Mouse (Mus musculus) heart, adult 8-10 months (tissue): ENCODE data around the gene Stox2. TPM values are rescaled to one million over a fixed set of nuclear protein-coding genes. Genes with fewer than 3 reads are reported as not detected.
A peak's percentile ranks its signal among the peaks of the same experiment; 100 is the strongest.
"Not testable (repeated sequence)": the region's sequence is repeated elsewhere in the genome, so short reads cannot be mapped to it uniquely, and the experiment has no call there.

Source experiments
- DNase-seq: peaks from one replicate; pipeline ENCODE4 v3.0.0; 2022; ENCODE audit warnings: low spot score
- total RNA-seq, 4 experiments: library from RNA; stranded (reverse); gene quantifications; 2 replicates each; pipeline ENCODE4 v1.2.4; 2022

The Stox2 gene
- total RNA-seq: 10 to 100 TPM in 2 of 4 experiments, 1 to 10 TPM in 2; 8.4 to 10.6 (median 10.0) TPM

- no peak for DNase-seq
Measured at GRCm38 (mm10) chr8:47446312-47447046, at the start of gene Stox2. Stox2 (minus strand) TSS chr8:47446362.

DNA sequence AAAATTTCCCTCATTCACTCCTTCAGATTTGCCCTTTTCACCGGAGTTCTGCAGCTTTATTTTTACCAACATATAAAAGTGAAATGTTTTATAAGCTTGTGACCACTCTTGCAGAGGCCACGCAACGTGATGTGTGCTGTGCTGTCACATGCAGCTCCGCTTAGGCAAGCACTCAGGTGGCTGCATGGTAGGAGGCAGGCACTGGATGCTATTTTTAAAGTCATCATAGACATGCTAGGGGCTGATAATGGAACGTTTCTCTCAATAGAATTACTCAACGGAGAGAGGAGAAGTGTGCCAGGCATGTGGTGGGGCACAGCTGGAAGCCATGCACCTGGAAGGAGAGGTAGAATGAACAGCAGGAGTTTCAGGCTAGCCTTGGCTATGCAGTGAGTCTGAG lies 49.3 kb upstream of the Stox2 start:
- no peak for DNase-seq

- no peak for DNase-seq
Measured at GRCm38 (mm10) chr8:47494602-47495153, 48.5 kb upstream of the Stox2 start.

GRCm38 (mm10) chr8:47493106-47493505 lies 46.9 kb upstream of the Stox2 start:
- no peak for DNase-seq

DNA sequence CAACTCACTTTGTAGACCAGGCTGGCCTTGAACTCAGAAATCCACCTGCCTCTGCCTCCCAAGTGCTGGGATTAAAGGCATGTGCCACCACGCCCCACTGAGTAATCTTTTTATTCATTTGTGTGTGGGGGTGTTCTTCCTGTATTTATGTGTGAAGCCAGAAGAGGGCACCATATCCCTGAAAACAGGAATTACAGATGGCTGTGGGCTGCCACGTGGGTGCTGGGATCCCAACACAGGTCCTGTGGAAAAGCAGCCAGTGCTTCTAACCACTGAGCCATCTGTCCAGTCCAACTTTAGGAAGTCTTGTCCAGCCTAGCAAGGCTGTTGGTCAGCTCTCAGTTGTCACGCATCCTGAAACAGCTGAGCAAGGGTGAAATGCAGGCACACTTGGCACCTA lies 41.1 kb upstream of the Stox2 start:
- no peak for DNase-seq

GRCm38 (mm10) chr8:47482354-47483071 lies 36.4 kb upstream of the Stox2 start:
- no peak for DNase-seq

DNA sequence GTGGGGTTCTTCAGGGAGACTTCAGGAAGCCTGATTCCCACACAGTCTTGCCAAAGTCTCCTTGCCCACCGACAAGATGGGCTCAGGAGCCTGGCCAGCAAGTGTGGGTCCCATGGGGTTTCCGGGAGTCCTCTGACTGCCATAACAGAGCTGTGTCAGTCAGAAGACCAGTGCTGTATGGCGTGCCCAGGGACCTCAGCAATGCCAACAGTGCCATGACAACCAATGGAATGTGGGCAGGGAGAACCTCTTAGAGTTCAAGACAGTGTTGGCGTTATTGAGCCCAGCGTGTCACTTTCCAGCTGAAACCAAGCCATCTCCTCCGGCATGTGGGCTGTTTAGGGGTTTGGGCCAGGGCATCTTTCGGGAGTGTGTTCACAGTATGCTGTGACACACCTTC lies 33.9 kb upstream of the Stox2 start:
- no peak for DNase-seq

DNA sequence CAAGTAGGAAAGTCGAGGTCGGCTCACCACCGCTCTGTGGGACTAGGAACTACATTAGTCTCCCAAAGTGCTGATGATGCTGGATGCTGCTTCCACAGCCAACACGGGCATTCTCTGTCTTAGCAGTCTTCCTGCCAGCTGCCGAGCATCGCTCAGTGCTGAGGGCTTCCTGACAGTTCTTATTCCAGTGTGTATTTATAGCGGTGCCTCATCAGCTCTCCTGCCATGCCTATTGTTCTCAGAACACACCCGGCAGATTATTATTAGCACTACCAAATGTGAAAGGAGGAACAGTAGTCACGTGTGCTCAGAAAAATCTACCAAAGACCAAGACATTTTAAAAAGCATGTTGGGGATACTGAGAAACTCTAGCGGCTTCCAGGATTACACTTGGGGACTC lies 15.5 kb upstream of the Stox2 start:
- peak; percentile 73 for DNase-seq

GRCm38 (mm10) chr8:47459216-47459749 lies 13.1 kb upstream of the Stox2 start:
- DNase-seq: no peak

DNA sequence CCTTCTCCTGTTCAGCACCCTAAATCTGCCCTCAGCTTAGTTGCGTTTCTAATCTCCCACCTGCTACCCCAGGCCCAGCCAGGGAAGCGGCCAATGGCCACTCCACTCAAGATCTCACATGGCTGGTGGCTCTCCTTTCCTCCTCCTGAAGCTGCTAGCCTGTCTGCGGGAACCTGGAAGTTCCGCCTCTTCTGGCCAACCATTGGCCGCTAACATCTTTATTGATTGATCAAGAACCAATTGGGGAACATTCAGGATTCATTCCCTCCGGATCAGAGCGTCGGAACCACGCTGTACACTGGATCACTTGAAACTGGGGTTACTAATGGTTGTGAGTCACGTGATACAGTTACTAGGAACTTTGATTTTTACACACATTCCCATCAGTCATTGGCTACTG lies 12.4 kb upstream of the Stox2 start:
- DNase-seq: no peak

DNA sequence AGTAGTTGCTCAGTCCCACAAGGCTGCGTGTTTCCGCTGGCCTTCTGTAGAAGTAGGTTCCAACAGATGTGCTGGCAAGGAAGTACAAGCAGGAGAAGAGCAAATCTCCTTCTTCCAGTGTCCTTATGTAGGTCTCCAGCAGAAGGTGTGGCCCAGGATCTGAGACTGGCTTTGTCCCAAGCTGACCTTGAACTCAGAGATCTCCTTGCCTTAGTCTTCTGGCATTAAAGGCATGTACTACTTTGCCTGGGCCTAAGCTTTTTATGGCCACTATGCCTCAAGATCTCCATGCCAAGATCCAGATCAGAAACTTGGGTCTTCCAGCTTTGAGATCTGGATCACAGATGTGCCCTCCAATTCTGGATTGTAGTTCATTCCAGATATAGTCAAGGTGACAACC lies 3.0 kb upstream of the Stox2 start:
- DNase-seq: not testable (repeated sequence)

DNA sequence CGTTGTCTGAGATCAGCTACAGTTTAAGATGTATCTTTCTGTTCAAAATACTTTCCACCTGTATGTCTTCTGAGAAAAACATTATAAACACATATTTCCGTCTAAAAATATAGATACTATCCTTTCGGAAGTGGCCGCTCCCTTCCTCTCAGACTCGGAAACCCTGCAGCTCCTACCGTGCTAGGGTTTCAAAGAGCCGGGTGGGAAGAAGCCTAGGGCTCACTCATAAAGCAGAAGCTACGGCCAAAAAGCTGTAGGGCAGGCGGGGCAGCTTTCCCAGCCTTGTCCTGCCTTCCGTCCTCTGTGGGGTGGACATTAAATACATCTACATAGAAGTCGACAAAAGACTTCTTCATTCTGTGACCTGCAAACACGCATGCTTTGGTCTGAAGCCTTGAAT lies 6.9 kb downstream of the Stox2 start:
- peak; percentile 31 for DNase-seq

DNA sequence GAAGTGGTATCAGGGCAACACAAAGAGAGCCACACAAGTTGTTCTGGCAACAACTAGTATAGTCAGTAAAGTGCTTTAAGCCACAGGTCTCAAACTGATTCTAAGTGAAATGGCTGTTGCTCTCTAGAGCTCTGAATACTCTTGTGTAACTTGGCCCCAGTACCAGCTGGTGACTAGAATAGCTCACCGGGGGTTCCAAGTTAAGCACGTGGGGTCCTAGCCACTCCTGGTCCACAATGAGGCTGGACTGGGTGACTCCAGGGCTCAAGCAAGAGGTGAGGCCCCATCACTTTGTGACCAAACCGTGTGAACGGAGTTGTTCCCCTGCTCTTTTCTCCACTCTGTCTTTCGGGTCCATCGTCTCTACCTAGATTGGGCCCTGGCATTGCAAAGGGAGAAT lies 8.2 kb downstream of the Stox2 start:
- peak; percentile 22 for DNase-seq

DNA sequence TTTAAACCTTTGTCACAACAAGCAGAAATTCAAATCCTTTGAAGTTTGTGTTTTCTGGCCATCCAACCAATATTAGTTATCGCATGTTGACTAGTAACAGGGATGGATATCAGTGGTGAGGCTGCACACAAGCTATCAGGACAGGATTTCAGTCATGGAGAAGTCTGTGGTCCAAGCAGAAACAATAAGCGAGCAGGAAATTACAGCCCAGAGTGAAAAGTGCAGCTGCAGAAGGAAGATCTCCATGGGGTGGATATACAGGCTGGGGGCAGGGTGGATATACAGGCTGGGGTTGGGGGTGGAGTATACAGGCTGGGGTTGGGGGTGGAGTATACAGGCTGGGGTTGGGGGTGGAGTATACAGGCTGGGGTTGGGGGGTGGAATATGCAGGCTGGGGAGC lies 10.3 kb downstream of the Stox2 start:
- no peak for DNase-seq

DNA sequence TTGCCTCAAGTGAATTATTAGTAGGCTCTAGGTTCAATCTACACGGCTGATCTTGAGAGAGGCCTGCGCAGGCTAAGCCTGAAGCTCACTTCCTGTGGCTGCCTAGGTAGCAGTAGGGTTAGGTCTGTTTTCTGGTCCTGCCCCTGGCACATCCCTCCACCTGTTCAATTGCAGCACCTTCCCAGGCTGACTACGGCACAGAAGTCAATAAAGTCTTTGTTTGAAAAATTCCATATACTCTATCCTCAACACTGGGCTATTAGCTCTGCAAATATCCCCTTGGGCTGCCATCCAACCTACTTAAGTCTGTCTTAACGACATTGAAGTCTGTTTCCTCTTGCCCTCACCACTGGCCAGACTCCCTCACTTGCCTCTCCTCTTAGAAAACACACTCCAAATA lies 10.8 kb downstream of the Stox2 start:
- DNase-seq: no peak

GRCm38 (mm10) chr8:47431263-47431662 lies 14.9 kb downstream of the Stox2 start:
- no peak for DNase-seq

DNA sequence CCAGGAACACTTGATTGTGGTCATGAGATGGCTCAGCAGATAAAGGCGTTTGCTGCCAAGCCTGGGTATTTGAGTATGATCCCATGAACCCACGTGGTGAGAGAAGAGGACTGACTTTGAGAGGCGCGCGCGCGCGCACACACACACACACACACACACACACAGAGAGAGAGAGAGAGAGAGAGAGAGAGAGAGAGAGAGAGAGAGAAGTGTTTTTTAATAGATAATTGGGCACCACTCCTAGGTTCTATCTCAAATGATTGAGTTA lies 32.0 kb downstream of the Stox2 start:
- DNase-seq: not testable (repeated sequence)

DNA sequence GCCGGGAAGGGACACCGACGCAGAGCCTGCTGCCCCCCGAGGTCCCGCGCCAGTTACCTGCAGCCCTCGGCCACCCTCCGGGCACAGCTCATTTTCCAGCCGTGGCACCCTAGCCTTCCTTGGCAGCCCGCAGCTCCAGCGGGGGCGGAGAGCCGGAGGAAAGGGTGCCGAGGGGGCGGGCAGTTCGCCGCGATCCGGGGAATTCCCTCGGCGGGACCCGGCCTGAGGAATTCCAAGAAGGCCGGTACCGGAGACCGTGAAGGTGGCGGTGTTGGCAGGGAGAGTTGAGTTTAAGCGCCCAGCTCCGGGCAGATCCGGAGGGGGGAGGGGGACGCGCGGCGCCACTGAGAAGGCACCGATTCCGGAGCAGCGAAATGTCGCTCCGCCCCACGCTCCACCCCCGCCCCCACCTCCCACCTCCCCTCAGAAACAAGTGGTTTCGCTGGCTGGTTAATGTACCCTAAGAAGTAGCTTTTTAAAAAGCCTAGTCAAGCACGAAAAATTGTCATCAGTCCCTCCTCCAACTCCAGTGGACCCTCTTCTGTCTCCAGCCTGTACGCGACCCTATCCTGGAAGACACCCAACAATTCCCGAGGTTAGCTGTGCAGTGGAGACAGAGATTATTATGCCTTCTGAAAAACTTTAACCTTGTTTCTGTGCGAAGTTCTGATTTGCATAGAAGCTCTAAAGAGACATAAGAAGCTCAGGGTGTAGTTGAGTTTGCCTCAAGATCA lies 32.5 kb downstream of the Stox2 start:
- peak; percentile 57 for DNase-seq

DNA sequence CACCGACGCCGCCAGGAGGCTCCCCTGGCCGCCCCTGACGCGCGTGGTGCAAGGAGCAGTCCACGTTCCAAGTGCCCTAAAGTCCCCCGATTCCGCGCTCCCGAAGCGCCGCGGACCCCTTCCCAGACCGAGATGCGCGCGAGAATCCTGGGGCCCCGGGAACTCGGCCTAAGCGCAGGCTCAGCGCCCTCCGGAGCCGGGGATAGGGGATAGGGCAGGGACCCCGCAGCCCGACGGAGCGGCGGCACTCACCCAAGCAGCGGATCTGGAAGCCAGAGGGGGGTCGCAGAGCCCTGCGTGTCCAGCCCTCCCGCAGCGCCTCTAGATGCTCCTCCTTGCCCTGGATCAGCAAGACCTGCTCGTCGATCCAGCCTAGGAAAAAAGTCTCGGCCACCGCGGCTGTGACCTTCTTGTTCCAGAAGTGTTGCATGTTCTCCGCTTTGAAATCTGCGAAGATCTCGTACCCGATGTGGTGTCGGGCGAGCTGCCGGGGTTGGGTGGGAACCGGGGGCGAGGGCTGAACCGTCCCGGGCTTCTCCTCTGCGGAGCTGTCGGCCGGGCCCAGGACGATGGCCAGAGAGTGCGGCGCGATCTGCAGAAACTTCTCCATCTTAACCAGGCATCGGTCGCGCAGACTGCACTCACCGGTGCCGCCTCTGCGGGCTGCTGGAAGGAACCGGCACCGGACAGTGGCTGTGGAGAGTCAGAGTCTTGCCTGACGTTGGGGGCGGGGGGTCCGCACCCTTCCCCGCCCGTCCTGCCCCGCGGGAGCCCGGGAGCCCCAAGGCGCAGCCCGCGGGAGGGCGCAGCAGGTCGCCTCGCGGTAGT lies 33.3 kb downstream of the Stox2 start:
- no peak for DNase-seq

- no peak for DNase-seq
Measured at GRCm38 (mm10) chr8:47411994-47412695, 34.0 kb downstream of the Stox2 start.

DNA sequence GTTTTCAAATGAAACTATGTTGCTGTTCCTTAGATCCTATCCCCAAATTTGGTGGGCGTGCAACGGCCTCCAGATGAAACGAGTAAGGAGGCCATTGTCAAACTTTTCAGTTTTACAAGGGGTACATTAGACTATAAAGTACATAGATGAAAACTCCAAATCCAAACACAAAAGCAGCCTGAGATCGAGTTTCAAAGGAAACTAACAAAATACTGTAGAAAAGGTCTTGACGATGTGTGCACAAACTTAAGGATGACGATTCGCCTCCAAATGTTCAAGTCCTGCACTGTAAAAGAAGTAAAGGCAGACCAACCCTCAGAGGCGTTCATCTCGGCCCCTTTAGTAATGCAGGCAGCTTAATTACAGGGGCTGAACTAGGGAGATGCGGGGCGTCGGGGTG lies 34.8 kb downstream of the Stox2 start:
- no peak for DNase-seq
